Mouse (Mus musculus) cerebral cortex, adult 2 months (tissue): ENCODE measurements around the gene Mb21d2.

Experiments
- WGBS: fragments of 180-500 bp; shearing (Covaris S2); methylation state at CpG from one replicate; pipeline ENCODE4 v1.1.7; 2018; 5-methylcytosine and 5-hydroxymethylcytosine counted together

The Mb21d2 gene

GRCm38 (mm10) chr16:28928815-28929685 is at the start of gene Mb21d2:
Gene Mb21d2 (minus strand): TSS chr16:28929673.
- under 1% methylated on average over 72 of the region's 73 CpGs for WGBS

GRCm38 (mm10) chr16:28966236-28966635 is 36.8 kb upstream of the Mb21d2 start:
- 37% methylated on average over 2 of the region's 2 CpGs for WGBS

- WGBS, result 53% methylated on average over 4 of the region's 4 CpGs
Observed at GRCm38 (mm10) chr16:28964048-28964447, 34.6 kb upstream of the Mb21d2 start.

- 68% methylated on average over 5 of the region's 5 CpGs for WGBS
Observed at GRCm38 (mm10) chr16:28949810-28950209, 20.3 kb upstream of the Mb21d2 start.

GRCm38 (mm10) chr16:28943254-28943653 is 13.8 kb upstream of the Mb21d2 start:
- 73% methylated on average over 2 of the region's 2 CpGs for WGBS

GRCm38 (mm10) chr16:28936181-28936792 is 6.8 kb upstream of the Mb21d2 start:
- 88% methylated on average over 7 of the region's 7 CpGs for WGBS

- 86% methylated on average over 3 of the region's 3 CpGs for WGBS
Observed at GRCm38 (mm10) chr16:28935701-28936100, 6.2 kb upstream of the Mb21d2 start.

GRCm38 (mm10) chr16:28931213-28931612 is 1.7 kb upstream of the Mb21d2 start:
- WGBS, result 94% methylated on average over 2 of the region's 2 CpGs

- WGBS, result 54% methylated on average over 5 of the region's 5 CpGs
Observed at GRCm38 (mm10) chr16:28930426-28930825, 953 bp upstream of the Mb21d2 start.

- WGBS, result 0% methylated on average over 61 of the region's 66 CpGs
Observed at GRCm38 (mm10) chr16:28929686-28930291, 316 bp upstream of the Mb21d2 start.

- WGBS, result 1% methylated on average over 10 of the region's 10 CpGs
Observed at GRCm38 (mm10) chr16:28928466-28928814, 1.0 kb downstream of the Mb21d2 start.

GRCm38 (mm10) chr16:28927381-28927780 is 2.1 kb downstream of the Mb21d2 start:
- WGBS, result 53% methylated on average over 9 of the region's 9 CpGs

- WGBS, result 79% methylated on average over 11 of the region's 11 CpGs
Observed at GRCm38 (mm10) chr16:28919320-28919885, 10.1 kb downstream of the Mb21d2 start.

GRCm38 (mm10) chr16:28915362-28915761 is 14.1 kb downstream of the Mb21d2 start:
- WGBS, result 71% methylated on average over 7 of the region's 7 CpGs

- WGBS, result 86% methylated on average over 1 of the region's 1 CpGs
Observed at GRCm38 (mm10) chr16:28914709-28915108, 14.8 kb downstream of the Mb21d2 start.

- WGBS, result 60% methylated on average over 15 of the region's 15 CpGs
Observed at GRCm38 (mm10) chr16:28911414-28912050, 17.9 kb downstream of the Mb21d2 start.

- 86% methylated on average over 7 of the region's 7 CpGs for WGBS
Observed at GRCm38 (mm10) chr16:28906370-28907275, 22.9 kb downstream of the Mb21d2 start.

GRCm38 (mm10) chr16:28905567-28906289 is 23.7 kb downstream of the Mb21d2 start:
- WGBS, result 91% methylated on average over 11 of the region's 11 CpGs

- 86% methylated on average over 14 of the region's 14 CpGs for WGBS
Observed at GRCm38 (mm10) chr16:28902620-28903565, 26.6 kb downstream of the Mb21d2 start.
